Mouse (Mus musculus): ENCODE measurements at regions not wholly inside any gene's neighbourhood (a gene's known extent, or its start where the extent isn't known, plus 50 kb on each side); places are given as distances from the start of the nearest gene placed in this dataset.

DNA sequence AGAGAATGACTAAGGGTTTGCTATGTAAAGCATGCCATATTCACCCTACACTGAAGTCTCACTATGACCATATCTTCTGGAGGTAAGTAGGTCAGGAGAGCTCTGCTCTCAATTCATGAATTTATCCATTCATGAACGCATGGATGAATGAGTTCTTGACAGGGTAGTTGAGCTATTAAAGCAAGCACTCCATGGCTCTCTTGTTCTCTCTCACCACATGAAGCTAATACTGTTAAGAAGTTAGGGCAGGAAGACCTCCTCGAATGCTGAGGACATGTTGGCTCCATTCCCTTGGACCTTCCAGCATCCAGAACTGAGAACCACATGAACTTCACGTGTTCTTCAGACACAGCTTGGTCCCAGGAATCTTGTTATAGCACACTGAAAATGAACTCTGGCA is 53.4 kb upstream of the Lmcd1 start:
- H3K4me2 ChIP-seq (replicated peaks) = no peak overlapping the region
- H3K9ac ChIP-seq = no peak overlapping the region
- no peaks in the 10 kb centered on the region for H3K9me3 ChIP-seq
- no peaks in the 10 kb centered on the region for H3K4me1 ChIP-seq
- no peak for ATAC-seq (ENCODE audit: low FRiP score, low read depth)
- WGBS = 72% methylated on average over 3 of the region's 3 CpGs
- no peaks in the 10 kb centered on the region for H3K27me3 ChIP-seq
- H3K36me3 ChIP-seq = no peaks in the 10 kb centered on the region
- no peak overlapping the region for H3K27ac ChIP-seq
- H3K4me3 ChIP-seq = no peak overlapping the region

DNA sequence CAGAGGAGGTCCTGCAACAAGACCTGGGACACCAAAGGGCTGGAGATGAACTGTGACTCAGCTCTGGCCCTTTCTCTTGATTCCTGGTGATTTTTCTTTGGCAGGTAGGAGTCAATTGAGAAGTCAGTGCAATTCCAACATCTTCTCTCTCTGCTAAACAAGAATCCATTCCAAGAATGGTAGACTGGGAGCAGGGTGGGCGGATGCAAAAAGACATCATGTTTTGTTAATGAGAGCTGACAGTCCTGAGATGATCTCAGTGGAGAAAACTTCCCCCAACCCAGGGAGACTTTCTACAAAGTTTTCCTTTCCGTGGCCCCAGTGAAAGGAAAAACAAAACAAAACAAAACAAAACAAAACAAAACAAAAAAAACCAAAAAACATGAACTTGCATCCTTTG is 52.2 kb upstream of the Lmcd1 start:
- no peak overlapping the region for H3K9ac ChIP-seq
- no peaks in the 10 kb centered on the region for H3K9me3 ChIP-seq
- no peak overlapping the region for H3K4me2 ChIP-seq (replicated peaks)
- H3K4me1 ChIP-seq = no peaks in the 10 kb centered on the region
- ATAC-seq (ENCODE audit: low FRiP score, low read depth) = no peak
- no peak overlapping the region for H3K4me3 ChIP-seq
- H3K36me3 ChIP-seq = no peaks in the 10 kb centered on the region
- WGBS = 76% methylated on average over 2 of the region's 2 CpGs
- no peaks in the 10 kb centered on the region for H3K27me3 ChIP-seq
- H3K27ac ChIP-seq = no peak overlapping the region

DNA sequence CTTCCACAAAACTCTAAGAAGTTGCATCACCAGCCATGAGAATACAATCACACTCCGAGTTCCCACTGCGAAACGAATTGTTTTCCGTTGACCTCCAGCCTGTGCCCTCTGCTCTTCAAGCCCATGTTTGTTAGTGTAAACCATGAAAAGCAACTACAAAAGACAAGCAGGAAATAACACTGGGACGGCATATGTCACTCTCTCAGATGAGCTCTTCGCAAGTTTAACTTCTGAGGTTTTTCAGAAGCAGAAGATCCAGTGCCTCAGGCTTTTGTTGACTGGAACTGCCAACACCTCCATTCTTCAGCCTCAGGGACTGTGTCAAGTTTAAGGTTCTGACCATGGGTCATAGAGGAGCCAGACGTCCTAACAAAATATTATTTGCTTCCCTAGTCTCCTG is 50.2 kb upstream of the Lmcd1 start:
- no peak overlapping the region for H3K4me2 ChIP-seq (replicated peaks)
- no peak overlapping the region for H3K4me3 ChIP-seq
- WGBS = 80% methylated on average over 7 of the region's 7 CpGs
- H3K36me3 ChIP-seq = no peaks in the 10 kb centered on the region
- no peak for ATAC-seq (ENCODE audit: low FRiP score, low read depth)
- no peaks in the 10 kb centered on the region for H3K4me1 ChIP-seq
- no peak overlapping the region for H3K27ac ChIP-seq
- no peaks in the 10 kb centered on the region for H3K9me3 ChIP-seq
- no peak overlapping the region for H3K9ac ChIP-seq
- H3K27me3 ChIP-seq = no peaks in the 10 kb centered on the region

All from limb, embryonic 13.5 days (tissue).